Mouse (Mus musculus) spleen, adult 2 months (tissue): ENCODE measurements at regions not wholly inside any gene's neighbourhood (a gene's known extent, or its start where the extent isn't known, plus 50 kb on each side); places are given as distances from the start of the nearest gene placed in this dataset.

ENCODE experiments used
- CTCF ChIP-seq: fragments of 200-500 bp; IDR thresholded peaks from 2 replicates; pipeline ENCODE4 v1.5.1; 2011; ENCODE audit warnings: mild to moderate bottlenecking, inconsistent platforms; ENCODE audit not compliant: insufficient read depth, insufficient read length, insufficient replicate concordance; ENCODE audit errors: extremely low read depth
- POLR2A ChIP-seq: fragments of 200-500 bp; IDR thresholded peaks from 2 replicates; pipeline ENCODE4 v1.6.1; 2011; ENCODE audit warnings: low read depth, low read length, inconsistent platforms

GRCm38 (mm10) chr14:25042265-25042664 lies 416.7 kb upstream of the Zmiz1 start:
- TF ChIP-seq POLR2A, result no peak
- TF ChIP-seq CTCF, result no peak
